Mouse (Mus musculus): ENCODE data around the gene Slfn4. TPM values are rescaled to one million over a fixed set of nuclear protein-coding genes. Genes with fewer than 3 reads are reported as not detected.

Gene Slfn4
- total RNA-seq, 2 experiments from 2014 or later: 0.28 TPM; not detected in 1

Other genes with a start within 250 kb of the Slfn4 start
- gene Slfn5, start 223.8 kb upstream of the Slfn4 start, total RNA-seq (2014; fragmentation: Nextera tagmentation): 1.1 and 2.5 TPM in 2 replicates
- gene Slfn5, start 223.8 kb upstream of the Slfn4 start, total RNA-seq (2017): 2.8 and 5.5 TPM in 2 replicates
- gene Slfn9, start 183.4 kb upstream of the Slfn4 start, total RNA-seq (2014; fragmentation: Nextera tagmentation): 3.2 and 4.1 TPM in 2 replicates
- gene Slfn9, start 183.4 kb upstream of the Slfn4 start, total RNA-seq (2017): 6.1 and 11.7 TPM in 2 replicates
- 7.4 and 9.3 TPM in 2 replicates for gene Slfn8, start 154.4 kb upstream of the Slfn4 start, total RNA-seq (2014; fragmentation: Nextera tagmentation)
- 6.5 and 11.6 TPM in 2 replicates for gene Slfn8, start 154.4 kb upstream of the Slfn4 start, total RNA-seq (2017)
- gene Slfn2, start 110.1 kb upstream of the Slfn4 start, total RNA-seq (2014; fragmentation: Nextera tagmentation): 0.66 and 3.7 TPM in 2 replicates
- 1.4 and 8.3 TPM in 2 replicates for gene Slfn2, start 110.1 kb upstream of the Slfn4 start, total RNA-seq (2017)
- gene Slfn1, start 58.3 kb upstream of the Slfn4 start, total RNA-seq (2014; fragmentation: Nextera tagmentation): 0.64 TPM in 1 of 2 replicates, not detected in the other
- gene Slfn1, start 58.3 kb upstream of the Slfn4 start, total RNA-seq (2017): 0.23 and 2.5 TPM in 2 replicates
- gene Slfn3, start 16.1 kb downstream of the Slfn4 start, total RNA-seq (2014; fragmentation: Nextera tagmentation): 15.3 and 24.2 TPM in 2 replicates
- gene Slfn3, start 16.1 kb downstream of the Slfn4 start, total RNA-seq (2017): 33.5 and 38.0 TPM in 2 replicates
- not detected in 2 replicates for gene Slfn14, start 111.5 kb downstream of the Slfn4 start, total RNA-seq (2014; fragmentation: Nextera tagmentation)
- gene Slfn14, start 111.5 kb downstream of the Slfn4 start, total RNA-seq (2017): 0.28 TPM in 1 of 2 replicates, not detected in the other
- gene Ap2b1, start 123.8 kb downstream of the Slfn4 start, total RNA-seq (2014; fragmentation: Nextera tagmentation): 74.0 and 74.2 TPM in 2 replicates
- 61.2 and 65.4 TPM in 2 replicates for gene Ap2b1, start 123.8 kb downstream of the Slfn4 start, total RNA-seq (2017)
- 7.6 and 10.1 TPM in 2 replicates for gene Pex12, start 127.4 kb downstream of the Slfn4 start, total RNA-seq (2014; fragmentation: Nextera tagmentation)
- 9.5 and 9.6 TPM in 2 replicates for gene Pex12, start 127.4 kb downstream of the Slfn4 start, total RNA-seq (2017)
- gene Rasl10b, start 234.0 kb downstream of the Slfn4 start, total RNA-seq (2014; fragmentation: Nextera tagmentation): not detected in 2 replicates
- gene Rasl10b, start 234.0 kb downstream of the Slfn4 start, total RNA-seq (2017): 0.19 TPM in 1 of 2 replicates, not detected in the other

Data from megakaryocyte-erythroid progenitor cell, adult 5-6 weeks (primary cell).